Mouse (Mus musculus): Measurements from ENCODE around the gene Smurf2. TPM values are rescaled to one million over a fixed set of nuclear protein-coding genes. Genes with fewer than 3 reads are reported as not detected.

Gene Smurf2
- polyA plus RNA-seq, 1 experiment from 2014 or later, result 15.1 TPM

DNA sequence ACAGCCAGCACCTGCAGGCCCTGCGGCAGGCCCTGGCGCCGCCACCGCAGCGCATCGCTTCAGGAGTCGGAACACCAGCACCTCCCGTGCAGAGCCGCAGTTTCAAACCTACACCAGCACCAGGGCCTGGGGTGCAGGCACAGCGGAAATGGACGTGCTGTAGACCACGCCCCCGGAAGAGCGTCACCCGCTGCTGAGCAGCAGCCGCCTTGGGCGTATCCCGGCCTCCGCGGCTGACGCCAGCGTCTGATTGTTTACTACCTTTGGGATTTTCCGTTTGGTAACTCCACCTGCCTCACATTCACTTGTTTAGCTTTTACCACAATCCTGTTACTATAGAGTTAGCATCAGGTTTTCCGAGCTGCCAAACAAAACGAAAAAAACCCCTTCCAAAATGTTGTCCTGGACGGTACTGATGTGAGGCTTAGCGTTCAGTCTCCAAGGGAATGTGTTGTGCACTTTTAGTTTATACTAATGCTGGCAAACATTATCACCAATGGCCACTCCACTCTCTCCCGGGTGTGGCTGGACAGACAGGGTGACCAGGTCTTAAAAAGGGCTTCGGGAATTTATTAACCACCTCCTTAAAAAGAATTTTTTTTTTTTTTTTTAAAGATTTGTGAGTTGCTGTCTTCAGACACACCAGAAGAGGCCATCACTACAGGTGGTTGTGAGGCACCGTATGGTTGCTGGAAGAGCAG lies 141.0 kb downstream of the Smurf2 start, which contains the start of gene Polg2:
Polg2 (minus strand) TSS at position 150 of the 701 bp plus-strand sequence.
- Histone ChIP-seq H3K9ac (peak within 1 kb of the TSS; percentile 86), H3K4me3 (peak within 1 kb of the TSS; percentile 60), H3K36me3 (replicated peaks) (peaks cover 36% of the 10 kb centered on the region), H3K9me3 (no peaks in the 10 kb centered on the region), H3K27me3 (replicated peaks) (no peaks in the 10 kb centered on the region), H3K4me1 (peaks cover 36% of the 10 kb centered on the region), H3K4me2 (peak within 1 kb of the TSS; percentile 71), H3K27ac (peak within 1 kb of the TSS; percentile 88)
- ATAC-seq (replicated peaks), result peak; percentile 99
- WGBS, result 2% methylated on average over 30 of the region's 30 CpGs

DNA sequence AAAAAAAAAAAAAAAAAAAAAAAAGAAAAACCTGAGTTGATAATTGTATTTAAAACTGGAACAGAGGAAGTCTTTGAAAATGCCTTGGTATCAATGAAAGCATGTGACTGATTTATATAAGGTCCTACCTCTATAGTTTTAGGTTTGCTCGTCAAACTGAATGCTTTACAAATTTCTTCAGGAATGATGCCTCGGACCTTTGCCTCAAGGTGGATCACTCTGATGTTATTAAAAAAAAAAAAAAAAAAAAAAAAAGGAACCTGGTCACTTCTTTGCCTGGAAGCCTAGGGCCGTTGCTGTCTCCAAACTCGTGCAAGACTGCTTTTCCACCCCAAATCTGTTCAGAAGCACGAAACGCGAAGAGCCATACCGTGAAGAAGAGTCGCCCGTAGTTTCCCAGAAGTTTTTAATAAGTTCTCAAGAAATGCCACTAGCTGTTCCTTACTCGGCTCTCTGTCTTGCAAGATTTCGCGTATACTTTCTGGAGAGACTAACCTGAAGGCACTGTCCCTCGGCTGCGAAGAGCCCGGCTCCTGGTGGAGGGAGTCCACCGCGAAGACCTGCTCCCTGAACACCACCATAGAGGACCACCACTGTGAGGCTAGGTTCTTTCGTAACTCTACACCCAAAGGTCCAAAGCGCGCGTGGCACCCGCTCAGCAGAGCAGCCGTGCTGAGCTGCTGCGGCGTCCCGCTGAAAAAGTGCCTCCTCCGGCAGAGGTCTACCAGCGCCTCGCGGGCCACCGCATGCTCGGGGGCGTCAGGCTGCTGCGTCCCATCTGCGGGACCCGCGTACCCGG lies 141.7 kb downstream of the Smurf2 start:
- ATAC-seq (replicated peaks), result no peak; the same call in 1 of the 2 replicates
- peak overlapping the region; percentile 60 for H3K4me3 ChIP-seq
- peak overlapping the region; percentile 86 for H3K9ac ChIP-seq
- H3K9me3 ChIP-seq, result no peaks in the 10 kb centered on the region
- H3K4me1 ChIP-seq, result peaks cover 31% of the 10 kb centered on the region
- WGBS, result 2% methylated on average over 39 of the region's 39 CpGs
- H3K4me2 ChIP-seq, result peak overlapping the region; percentile 71
- H3K36me3 ChIP-seq (replicated peaks), result peaks cover 31% of the 10 kb centered on the region
- H3K27me3 ChIP-seq (replicated peaks), result no peaks in the 10 kb centered on the region
- peak overlapping the region; percentile 88 for H3K27ac ChIP-seq

DNA sequence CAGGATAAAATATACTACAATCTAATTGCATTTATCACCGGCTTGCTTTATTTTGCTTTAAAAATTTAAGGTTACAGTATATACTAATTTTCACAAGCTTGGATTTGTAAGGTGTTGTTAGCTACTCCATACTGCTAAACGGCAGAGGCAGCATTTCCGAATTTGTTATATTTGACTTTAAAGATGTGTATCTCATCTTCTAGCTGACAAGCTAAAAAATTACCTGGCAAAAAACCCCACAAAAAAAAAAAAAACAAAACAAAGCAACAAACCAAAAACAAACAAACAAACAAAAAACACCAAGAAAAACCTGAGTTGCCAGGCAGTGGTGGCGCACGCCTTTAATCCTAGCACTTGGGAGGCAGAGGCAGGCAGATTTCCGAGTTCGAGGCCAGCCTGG lies 142.4 kb downstream of the Smurf2 start:
- peak overlapping the region; percentile 71; the same call in 1 of the 2 replicates for H3K4me2 ChIP-seq
- ATAC-seq (replicated peaks), result no peak
- WGBS, result 90% methylated on average over 7 of the region's 7 CpGs

DNA sequence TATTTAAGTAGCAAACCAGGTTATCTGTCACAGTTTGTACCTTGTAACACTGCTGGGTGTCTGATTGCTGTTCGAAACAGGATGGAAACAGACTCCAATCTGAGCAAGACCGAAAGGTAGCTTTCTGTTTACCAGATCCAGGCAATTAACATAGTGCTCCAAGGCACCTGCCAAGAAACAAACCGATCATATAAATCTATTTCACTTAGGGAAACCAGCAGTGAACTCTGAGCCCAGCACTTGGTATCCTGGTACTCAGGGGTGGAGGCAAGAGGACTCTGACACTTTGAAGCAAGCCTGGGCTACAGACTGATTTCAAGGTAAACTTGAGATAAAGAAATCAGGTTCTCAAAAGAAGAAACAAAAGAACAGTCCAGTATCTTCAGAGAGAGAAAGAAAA lies 143.1 kb downstream of the Smurf2 start:
- Histone ChIP-seq H3K4me1 (peaks cover 28% of the 10 kb centered on the region), H3K27me3 (replicated peaks) (no peaks in the 10 kb centered on the region), H3K36me3 (replicated peaks) (peaks cover 28% of the 10 kb centered on the region), H3K27ac (no peak overlapping the region), H3K9me3 (no peaks in the 10 kb centered on the region), H3K4me3 (no peak overlapping the region), H3K9ac (no peak overlapping the region), H3K4me2 (no peak overlapping the region)
- 98% methylated on average over 3 of the region's 3 CpGs for WGBS
- no peak for ATAC-seq (replicated peaks)

More for the DNA sequence above, 142.4 kb downstream of the Smurf2 start:
- Histone ChIP-seq H3K9me3 (no peaks in the 10 kb centered on the region), H3K27ac (no peak overlapping the region), H3K27me3 (replicated peaks) (no peaks in the 10 kb centered on the region), H3K4me3 (no peak overlapping the region; the same call in 1 of the 2 replicates), H3K4me1 (peaks cover 28% of the 10 kb centered on the region), H3K36me3 (replicated peaks) (peaks cover 28% of the 10 kb centered on the region), H3K9ac (no peak overlapping the region)

DNA sequence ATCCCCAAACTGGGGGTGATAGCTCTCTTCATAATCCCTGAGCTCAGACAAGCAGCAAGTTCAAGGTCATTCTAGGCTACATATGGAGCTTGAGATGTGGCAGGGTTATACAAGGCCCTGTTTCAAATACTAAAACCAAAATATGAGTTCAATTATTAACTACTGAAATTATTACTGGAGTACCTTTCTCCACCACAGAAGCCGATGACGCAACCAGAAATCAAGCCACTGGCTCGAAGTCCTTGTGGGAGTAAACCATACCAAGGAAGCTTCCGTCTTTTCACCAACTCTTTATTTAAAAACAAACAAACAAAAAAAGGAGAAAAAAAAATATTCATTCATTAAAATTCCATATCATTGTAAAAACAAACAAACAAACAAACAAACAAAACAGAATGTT lies 143.6 kb downstream of the Smurf2 start:
- H3K27me3 ChIP-seq (replicated peaks), result no peaks in the 10 kb centered on the region
- WGBS, result 97% methylated on average over 4 of the region's 4 CpGs
- H3K27ac ChIP-seq, result no peak overlapping the region
- H3K9me3 ChIP-seq, result no peaks in the 10 kb centered on the region
- H3K9ac ChIP-seq, result no peak overlapping the region
- no peak overlapping the region for H3K4me3 ChIP-seq
- no peak overlapping the region for H3K4me2 ChIP-seq
- ATAC-seq (replicated peaks), result no peak
- peaks cover 28% of the 10 kb centered on the region; the same call in 1 of the 2 replicates for H3K36me3 ChIP-seq (replicated peaks)
- H3K4me1 ChIP-seq, result peaks cover 28% of the 10 kb centered on the region

DNA sequence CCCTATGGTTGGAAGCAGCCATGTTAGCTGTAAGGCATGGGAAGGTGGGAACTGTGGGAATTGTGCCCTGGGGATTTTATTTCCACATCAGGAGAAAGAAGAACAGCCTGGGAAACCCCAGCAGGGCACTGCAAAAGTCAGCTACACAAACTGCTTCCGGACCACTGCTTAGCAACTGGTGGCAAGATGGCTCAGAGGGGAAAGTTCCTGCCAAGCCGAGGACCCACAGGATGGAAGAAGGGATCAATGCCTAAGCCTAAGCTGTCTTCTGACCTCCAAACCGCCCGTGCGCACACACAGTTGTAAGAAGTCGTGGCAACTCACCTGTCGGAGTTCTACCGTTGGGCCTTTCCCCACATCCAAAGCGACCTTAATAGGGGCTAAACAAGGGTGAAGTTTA lies 147.5 kb downstream of the Smurf2 start:
- Histone ChIP-seq H3K27me3 (replicated peaks) (no peaks in the 10 kb centered on the region), H3K27ac (no peak overlapping the region), H3K9ac (no peak overlapping the region), H3K4me3 (no peak overlapping the region), H3K36me3 (replicated peaks) (peaks cover 32% of the 10 kb centered on the region), H3K9me3 (no peaks in the 10 kb centered on the region), H3K4me2 (no peak overlapping the region), H3K4me1 (peaks cover 8% of the 10 kb centered on the region; the same call in 1 of the 2 replicates)
- no peak for ATAC-seq (replicated peaks)
- WGBS, result 92% methylated on average over 9 of the region's 9 CpGs

DNA sequence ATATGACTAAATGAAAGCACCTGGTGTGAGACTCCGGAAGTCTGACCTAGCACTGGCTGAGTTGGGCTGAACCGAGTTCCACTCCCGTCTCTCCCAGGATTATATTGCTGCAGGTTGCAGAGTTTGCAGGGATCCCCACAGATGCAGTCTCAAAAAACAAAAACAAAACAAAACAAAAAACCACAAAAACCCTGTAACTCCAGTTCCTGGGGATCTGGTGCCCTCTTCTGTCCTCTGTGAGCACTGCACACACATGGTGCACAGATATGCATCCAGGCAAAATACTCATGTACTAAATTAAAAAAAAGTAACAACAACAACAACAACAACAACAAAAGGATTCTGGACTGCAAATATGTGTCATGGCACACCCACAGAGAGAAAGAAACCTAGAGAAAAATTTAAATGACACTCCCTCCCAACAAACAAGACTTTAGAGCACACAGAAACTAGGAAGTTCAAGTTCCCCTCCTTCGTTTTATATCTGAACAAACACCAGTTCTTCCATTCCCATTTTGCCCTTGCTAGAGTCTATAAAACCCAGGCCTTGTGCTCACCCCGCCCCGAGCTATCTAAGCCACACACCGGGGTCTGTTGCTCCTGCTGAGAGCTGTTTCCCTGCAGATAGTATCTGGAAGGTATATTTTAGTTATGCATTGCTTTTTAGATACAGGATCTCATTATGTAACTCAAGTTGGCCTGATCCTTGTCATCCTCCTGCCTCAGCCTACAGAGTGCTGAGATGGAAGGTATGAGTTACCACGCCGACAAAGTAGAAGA lies 150.1 kb downstream of the Smurf2 start:
- WGBS, result 96% methylated on average over 9 of the region's 9 CpGs
- Histone ChIP-seq H3K9ac (no peak overlapping the region), H3K27ac (no peak overlapping the region), H3K4me2 (no peak overlapping the region), H3K36me3 (replicated peaks) (peaks cover 45% of the 10 kb centered on the region), H3K4me3 (no peak overlapping the region), H3K4me1 (no peaks in the 10 kb centered on the region), H3K9me3 (no peaks in the 10 kb centered on the region), H3K27me3 (replicated peaks) (no peaks in the 10 kb centered on the region)
- no peak for ATAC-seq (replicated peaks)

Small RNA genes lying within 50 kb of the gene (microRNA-seq; reads per million reads assigned to microRNA genes)
- gene Gm25994, result not detected
- not detected for gene Gm27322
- gene Mir3064, result 16.9 reads per million, percentile 34 among the genes with 10 or more reads in this experiment

Other genes with a start within 250 kb of the Smurf2 start
- 15.1 and 17.5 TPM in 2 replicates for gene Pecam1, start 170.1 kb downstream of the Smurf2 start, polyA plus RNA-seq (2015; fragmentation: Nextera tagmentation; extraction: Ambion mirVana)
- 0.79 and 0.88 TPM in 2 replicates for gene Milr1, start 169.5 kb downstream of the Smurf2 start, polyA plus RNA-seq (2015; fragmentation: Nextera tagmentation; extraction: Ambion mirVana)
- gene Polg2, start 141.2 kb downstream of the Smurf2 start, polyA plus RNA-seq (2015; fragmentation: Nextera tagmentation; extraction: Ambion mirVana), result 9.6 and 10.4 TPM in 2 replicates
- 370 and 394 TPM in 2 replicates for gene Ddx5, start 131.5 kb downstream of the Smurf2 start, polyA plus RNA-seq (2015; fragmentation: Nextera tagmentation; extraction: Ambion mirVana)
- gene Cep95, start 131.5 kb downstream of the Smurf2 start, polyA plus RNA-seq (2015; fragmentation: Nextera tagmentation; extraction: Ambion mirVana), result 17.0 and 17.3 TPM in 2 replicates
- 154 and 163 TPM in 2 replicates for gene Kpna2, start 78.8 kb upstream of the Smurf2 start, polyA plus RNA-seq (2015; fragmentation: Nextera tagmentation; extraction: Ambion mirVana)
- gene 1810010H24Rik, start 105.0 kb upstream of the Smurf2 start, polyA plus RNA-seq (2015; fragmentation: Nextera tagmentation; extraction: Ambion mirVana), result 6.9 and 7.3 TPM in 2 replicates
- 34.8 and 36.0 TPM in 2 replicates for gene Bptf, start 211.4 kb upstream of the Smurf2 start, polyA plus RNA-seq (2015; fragmentation: Nextera tagmentation; extraction: Ambion mirVana)